Mouse (Mus musculus) c-Kit-negative CD71-positive TER-119-positive erythroid progenitor cells, embryonic 14.5 days (primary cell): ENCODE measurements around the gene Plod3.
"Not testable (repeated sequence)": the region's sequence is repeated elsewhere in the genome, so short reads cannot be mapped to it uniquely, and the experiment has no call there.

Experiments used
- DNase-seq: peaks from one replicate; pipeline ENCODE4 v3.0.0-alpha.2; 2013; ENCODE audit warnings: low read depth, low spot score

Plod3 gene

GRCm38 (mm10) chr5:136986695-136987137, at the start of gene Plod3:
TSS of gene Plod3 (plus strand) at chr5:136987019.
- peak; percentile 99 for DNase-seq

- DNase-seq, result no peak
Observed at GRCm38 (mm10) chr5:136937621-136938020, 49.2 kb upstream of the Plod3 start.

- no peak for DNase-seq
Observed at GRCm38 (mm10) chr5:136939284-136939683, 47.5 kb upstream of the Plod3 start.

GRCm38 (mm10) chr5:136940029-136940428, 46.8 kb upstream of the Plod3 start:
- not testable (repeated sequence) for DNase-seq

GRCm38 (mm10) chr5:136940845-136941560, 45.8 kb upstream of the Plod3 start:
- no peak for DNase-seq

- DNase-seq, result no peak
Observed at GRCm38 (mm10) chr5:136942781-136943180, 44.0 kb upstream of the Plod3 start.

GRCm38 (mm10) chr5:136943382-136943781, 43.4 kb upstream of the Plod3 start:
- no peak for DNase-seq

- DNase-seq, result no peak
Observed at GRCm38 (mm10) chr5:136945084-136945483, 41.7 kb upstream of the Plod3 start.

- no peak for DNase-seq
Observed at GRCm38 (mm10) chr5:136947874-136948273, 38.9 kb upstream of the Plod3 start.

GRCm38 (mm10) chr5:136949551-136950336, 37.1 kb upstream of the Plod3 start:
- not testable (repeated sequence) for DNase-seq

GRCm38 (mm10) chr5:136950521-136950920, 36.3 kb upstream of the Plod3 start:
- no peak for DNase-seq

- no peak for DNase-seq
Observed at GRCm38 (mm10) chr5:136952153-136952552, 34.7 kb upstream of the Plod3 start.

- peak; percentile 89 for DNase-seq
Observed at GRCm38 (mm10) chr5:136953015-136953414, 33.8 kb upstream of the Plod3 start, which contains the start of gene Fis1. TSS of gene Fis1 (plus strand) at chr5:136953275.

- DNase-seq, result no peak
Observed at GRCm38 (mm10) chr5:136953440-136953951, 33.3 kb upstream of the Plod3 start.

- DNase-seq, result no peak
Observed at GRCm38 (mm10) chr5:136955622-136956021, 31.2 kb upstream of the Plod3 start.

- DNase-seq, result no peak
Observed at GRCm38 (mm10) chr5:136957250-136957649, 29.6 kb upstream of the Plod3 start.

GRCm38 (mm10) chr5:136958991-136959605, 27.7 kb upstream of the Plod3 start:
- no peak for DNase-seq

GRCm38 (mm10) chr5:136960053-136960452, 26.8 kb upstream of the Plod3 start:
- DNase-seq, result no peak

GRCm38 (mm10) chr5:136961334-136961982, 25.4 kb upstream of the Plod3 start:
- DNase-seq, result no peak

GRCm38 (mm10) chr5:136961983-136962461, 24.8 kb upstream of the Plod3 start:
- DNase-seq, result peak; percentile 84

GRCm38 (mm10) chr5:136962501-136962900, 24.3 kb upstream of the Plod3 start:
- DNase-seq, result peak; percentile 77
